Mouse (Mus musculus) midbrain, embryonic 14.5 days (tissue): ENCODE results near the gene Polr3gl. TPM values are rescaled to one million over a fixed set of nuclear protein-coding genes. Genes with fewer than 3 reads are reported as not detected.
A peak's percentile ranks its signal among the peaks of the same experiment; 100 is the strongest.

ENCODE experiments used
- ATAC-seq: fragments of 200-750 bp; cut with Nextera tagmentation; 2 replicates; pipeline ENCODE4 v1.8.0; 2017; ENCODE audit warnings: moderate number of reproducible peaks, moderate library complexity; ENCODE audit not compliant: low FRiP score, low TSS enrichment
- DNase-seq: peaks from one replicate; pipeline ENCODE4 v3.0.0-alpha.2; 2015
- H3K27ac ChIP-seq: fragments of 300-500 bp; sonication (generic); replicated peaks from 2 replicates; pipeline ENCODE4 v1.5.1; 2014; ENCODE audit warnings: mild to moderate bottlenecking, low read depth, low read length, moderate library complexity
- H3K27me3 ChIP-seq: fragments of 300-500 bp; sonication (generic); 2 replicates; pipeline ENCODE4 v1.6.1; 2014; ENCODE audit warnings: low read length, control low read depth, mixed read lengths; ENCODE audit not compliant: control insufficient read depth, insufficient read depth
- H3K36me3 ChIP-seq: fragments of 300-500 bp; sonication (generic); 2 replicates; pipeline ENCODE4 v1.6.1; 2014; ENCODE audit warnings: low read length, control low read depth; ENCODE audit not compliant: control insufficient read depth, insufficient read depth
- H3K4me1 ChIP-seq: fragments of 300-500 bp; sonication (generic); 2 replicates; pipeline ENCODE4 v1.6.1; 2014; ENCODE audit warnings: mild to moderate bottlenecking, antibody characterized with exemption, low read length, control low read depth; ENCODE audit not compliant: control insufficient read depth, insufficient read depth
- H3K4me2 ChIP-seq: fragments of 300-500 bp; sonication (generic); 2 replicates; pipeline ENCODE4 v1.6.1; 2014; ENCODE audit warnings: mild to moderate bottlenecking, low read length, moderate library complexity
- H3K4me3 ChIP-seq: fragments of 300-500 bp; sonication (generic); replicated peaks from 2 replicates; pipeline ENCODE4 v1.5.1; 2014; ENCODE audit warnings: low read depth, low read length
- H3K9ac ChIP-seq: fragments of 300-500 bp; sonication (generic); replicated peaks from 2 replicates; pipeline ENCODE4 v1.6.1; 2014; ENCODE audit warnings: mild to moderate bottlenecking, low read length, moderate library complexity
- H3K9me3 ChIP-seq: fragments of 300-500 bp; sonication (generic); 2 replicates; pipeline ENCODE4 v1.6.1; 2016; ENCODE audit warnings: low read length, control low read depth, mixed read lengths; ENCODE audit not compliant: control insufficient read depth
- WGBS: fragments of 180-500 bp; shearing (Covaris S2); extraction: QIAGEN DNeasy Blood & Tissue Kit; methylation state at CpG from one replicate; pipeline ENCODE4 v1.1.7; 2014; 5-methylcytosine and 5-hydroxymethylcytosine counted together
- polyA plus RNA-seq: library from polyadenylated mRNA; unstranded; fragments of >200 nt; fragmentation: Nextera tagmentation; extraction: Ambion mirVana; gene quantifications from 2 replicates; pipeline ENCODE4 v1.2.1, GENCODE M21; 2014

The Polr3gl gene
- polyA plus RNA-seq, 1 experiment from 2014 or later = 17.1 TPM

DNA sequence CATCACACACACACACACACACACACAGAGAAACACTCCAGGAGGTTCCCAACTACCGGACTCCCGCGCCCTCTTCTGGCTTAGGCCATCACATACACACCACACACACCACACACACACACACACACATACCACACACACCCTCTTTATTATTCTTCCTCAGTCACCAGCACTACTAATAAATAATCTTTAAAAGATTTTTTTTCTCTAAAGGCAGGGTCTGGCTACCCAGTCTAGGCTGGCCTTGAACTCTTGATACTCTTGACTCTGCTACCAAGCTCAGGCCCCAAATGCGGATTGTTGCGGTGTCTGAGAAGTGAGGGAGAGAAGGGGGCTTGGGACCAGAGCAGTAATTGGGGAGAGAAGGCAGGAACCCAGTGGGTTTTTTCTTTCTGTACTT is 870 bp upstream of the Polr3gl start:
- 84% methylated on average over 5 of the region's 5 CpGs for WGBS

DNA sequence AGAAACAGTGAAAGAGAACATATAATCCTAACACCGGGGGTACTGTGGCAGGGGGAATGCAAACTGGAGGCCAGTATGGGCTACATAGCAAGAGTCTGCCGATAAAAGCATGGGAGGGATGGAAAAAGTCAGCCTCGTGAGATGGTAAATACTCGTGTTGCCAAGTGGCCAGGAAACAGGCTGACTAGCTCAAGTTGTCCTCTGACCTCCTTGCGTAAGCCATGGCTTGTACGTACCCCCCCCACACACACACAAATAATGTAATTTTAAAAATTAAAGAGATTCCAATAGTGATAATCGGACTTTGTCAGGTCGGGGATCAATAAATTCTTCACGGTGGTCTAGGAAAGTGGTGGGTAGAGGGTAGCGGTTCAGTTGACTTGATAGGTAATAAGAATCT is 607 bp downstream of the Polr3gl start:
- Histone ChIP-seq H3K4me2 (peak overlapping the region; percentile 67), H3K27ac (peak overlapping the region; percentile 82), H3K27me3 (no peaks in the 10 kb centered on the region), H3K4me3 (peak overlapping the region; percentile 62), H3K9me3 (no peaks in the 10 kb centered on the region), H3K9ac (peak overlapping the region; percentile 67), H3K4me1 (peaks cover 33% of the 10 kb centered on the region), H3K36me3 (no peaks in the 10 kb centered on the region)
- WGBS = 2% methylated on average over 10 of the region's 10 CpGs
- peak; percentile 54 for DNase-seq
- ATAC-seq = no peak

More for the DNA sequence above, 870 bp upstream of the Polr3gl start:
- H3K36me3 ChIP-seq = no peaks in the 10 kb centered on the region
- H3K9ac ChIP-seq = no peak overlapping the region
- H3K4me1 ChIP-seq = peaks cover 40% of the 10 kb centered on the region
- no peak overlapping the region for H3K4me3 ChIP-seq
- H3K27me3 ChIP-seq = no peaks in the 10 kb centered on the region
- no peaks in the 10 kb centered on the region for H3K9me3 ChIP-seq
- no peak overlapping the region for H3K27ac ChIP-seq
- H3K4me2 ChIP-seq = no peak overlapping the region
- no peak for ATAC-seq
- DNase-seq = no peak

DNA sequence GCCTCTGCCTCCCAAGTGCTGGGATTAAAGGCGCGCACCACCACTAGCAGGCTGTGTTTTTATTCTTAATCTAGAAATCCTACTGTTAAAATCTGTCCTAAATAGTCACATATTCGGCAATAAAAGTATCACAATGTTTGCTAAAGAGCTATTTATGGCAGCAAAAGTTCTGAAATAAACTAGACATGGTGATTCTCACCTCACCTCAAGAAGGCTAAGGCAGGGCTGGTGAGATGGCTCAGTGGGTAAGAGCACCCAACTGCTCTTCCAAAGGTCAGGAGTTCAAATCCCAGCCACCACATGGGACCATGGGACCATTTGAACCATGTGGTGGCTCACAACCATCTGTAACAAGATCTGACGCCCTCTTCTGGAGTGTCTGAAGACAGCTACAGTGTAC is 3.3 kb downstream of the Polr3gl start:
- Histone ChIP-seq H3K27me3 (no peaks in the 10 kb centered on the region), H3K9me3 (no peaks in the 10 kb centered on the region), H3K4me2 (no peak overlapping the region), H3K4me1 (peaks cover 8% of the 10 kb centered on the region; the same call in 1 of the 2 replicates), H3K36me3 (no peaks in the 10 kb centered on the region), H3K4me3 (no peak overlapping the region), H3K9ac (no peak overlapping the region), H3K27ac (no peak overlapping the region)
- DNase-seq (no peak), ATAC-seq (no peak)
- WGBS = 81% methylated on average over 4 of the region's 4 CpGs

DNA sequence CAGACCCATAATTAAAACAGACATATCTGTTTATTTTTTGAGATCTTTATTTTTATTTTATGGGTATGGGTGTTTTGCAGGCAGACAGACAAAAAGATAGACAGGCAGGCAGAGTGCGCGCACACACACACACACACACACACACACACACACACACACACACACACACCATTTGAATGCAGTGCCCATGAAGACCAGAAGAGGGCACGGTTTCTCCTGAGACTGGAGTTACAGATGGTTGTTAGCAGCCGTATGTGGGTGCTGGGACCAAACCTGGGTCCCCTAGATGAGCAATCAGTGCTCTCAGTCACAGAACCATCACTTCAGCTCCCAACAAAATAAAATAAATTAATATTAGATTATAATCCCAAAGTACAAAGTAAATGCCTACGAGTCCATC is 10.6 kb downstream of the Polr3gl start:
- WGBS = 96% methylated on average over 5 of the region's 5 CpGs
- Histone ChIP-seq H3K4me1 (no peaks in the 10 kb centered on the region), H3K9ac (no peak overlapping the region), H3K4me2 (no peak overlapping the region), H3K36me3 (no peaks in the 10 kb centered on the region), H3K4me3 (no peak overlapping the region), H3K27ac (no peak overlapping the region), H3K27me3 (no peaks in the 10 kb centered on the region), H3K9me3 (no peaks in the 10 kb centered on the region)
- ATAC-seq (no peak), DNase-seq (no peak)

DNA sequence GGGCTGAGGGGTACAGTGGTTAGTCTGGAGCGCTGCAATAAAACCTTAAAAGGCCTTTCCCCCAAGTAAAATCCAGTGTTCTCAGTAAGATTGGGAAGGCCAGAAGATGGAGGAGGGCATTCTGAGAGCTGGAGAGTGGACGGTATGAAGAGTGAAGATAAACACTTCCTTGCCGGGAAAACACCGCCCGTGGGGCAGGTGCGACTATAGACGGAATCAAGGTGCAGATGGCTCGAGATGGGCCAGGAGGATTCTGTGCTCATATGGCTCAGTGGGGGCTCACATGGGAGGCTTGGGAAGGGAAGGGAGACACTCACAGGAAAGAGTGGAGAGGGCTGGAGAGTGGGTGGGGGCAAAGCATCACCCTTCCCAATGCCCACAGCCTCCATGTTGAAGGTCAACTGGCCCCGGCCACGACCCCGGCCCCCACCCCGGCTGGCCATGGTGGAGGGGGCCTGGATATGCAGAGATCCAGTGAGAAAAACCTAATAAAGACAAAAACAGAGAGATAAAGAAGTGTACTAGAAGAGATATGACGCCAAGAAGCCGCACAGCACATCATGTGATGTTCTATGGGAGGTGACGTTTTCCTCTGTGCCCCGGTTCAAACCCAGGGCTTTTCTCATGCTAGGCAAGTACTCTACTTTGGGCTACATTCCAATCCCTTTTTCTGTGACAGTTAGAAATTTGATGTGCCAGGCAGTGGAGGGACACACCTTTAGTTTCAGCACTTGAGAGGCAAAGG is 12.0 kb downstream of the Polr3gl start:
- H3K9me3 ChIP-seq = no peaks in the 10 kb centered on the region
- WGBS = 86% methylated on average over 16 of the region's 16 CpGs
- no peaks in the 10 kb centered on the region for H3K27me3 ChIP-seq

DNA sequence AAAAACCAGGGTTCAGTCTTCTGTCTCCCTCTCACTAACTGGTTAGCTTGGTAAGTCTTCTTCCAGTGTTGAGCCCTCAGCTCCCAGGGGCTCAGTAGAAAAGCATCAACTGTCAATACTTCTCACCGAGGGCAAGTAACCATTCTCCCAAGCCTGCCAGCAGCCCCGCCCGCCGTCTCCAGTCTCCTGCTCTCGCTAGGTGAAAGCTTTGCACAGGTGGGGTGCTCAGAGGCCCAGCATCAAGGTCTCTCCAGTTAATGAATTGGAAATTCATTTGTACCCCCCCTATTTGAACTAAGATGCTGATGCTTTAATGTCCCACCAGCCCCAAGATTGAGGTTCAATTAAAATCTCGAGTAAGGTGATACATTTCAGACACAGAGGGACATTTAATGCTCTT is 12.8 kb downstream of the Polr3gl start:
- Histone ChIP-seq H3K9ac (0 out of 2 replicates have a peak overlapping the region, but pooled peaks have one; percentile 7), H3K4me2 (no peak overlapping the region)
- 44% methylated on average over 6 of the region's 6 CpGs for WGBS

More for the DNA sequence above, 12.0 kb downstream of the Polr3gl start:
- DNase-seq (no peak), ATAC-seq (no peak)
- Histone ChIP-seq H3K36me3 (no peaks in the 10 kb centered on the region), H3K4me1 (peaks cover 6% of the 10 kb centered on the region; the same call in 1 of the 2 replicates), H3K27ac (no peak overlapping the region), H3K9ac (no peak overlapping the region), H3K4me2 (no peak overlapping the region), H3K4me3 (no peak overlapping the region)

DNA sequence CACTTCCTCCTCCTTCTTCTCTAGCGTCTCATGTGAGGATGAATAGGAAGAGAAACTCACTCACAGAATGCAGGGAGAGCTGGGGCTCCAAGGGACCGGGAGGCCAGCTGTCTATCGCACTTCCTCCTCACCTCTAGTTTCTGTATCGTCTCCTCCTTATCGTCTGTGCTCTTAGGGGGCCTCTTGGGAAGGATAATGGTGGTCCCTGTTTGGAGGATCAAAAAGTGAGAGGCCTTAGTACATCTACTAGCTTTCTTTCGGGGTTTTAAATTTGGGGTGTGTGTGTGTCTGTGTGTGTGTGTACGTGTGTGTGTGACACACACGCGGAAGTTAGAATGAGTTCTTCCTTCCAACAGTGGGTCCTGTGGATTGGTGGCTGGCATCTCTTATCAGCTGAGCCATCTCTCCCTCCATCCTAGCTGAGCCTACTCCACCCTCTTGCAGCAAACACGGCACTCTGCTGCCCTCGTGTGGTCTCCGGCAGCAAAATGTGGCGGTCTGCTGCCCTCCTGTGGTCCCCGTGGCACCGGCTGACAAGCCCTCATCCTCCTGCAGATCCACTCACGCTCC is 14.0 kb downstream of the Polr3gl start:
- H3K9me3 ChIP-seq = no peaks in the 10 kb centered on the region
- H3K9ac ChIP-seq = peak overlapping the region; percentile 34; the same call in 1 of the 2 replicates
- peak overlapping the region; percentile 52 for H3K4me2 ChIP-seq
- H3K36me3 ChIP-seq = no peaks in the 10 kb centered on the region
- H3K27me3 ChIP-seq = no peaks in the 10 kb centered on the region
- H3K4me3 ChIP-seq = peak overlapping the region; percentile 16
- ATAC-seq (peak; percentile 72), DNase-seq (peak; percentile 95)
- 13% methylated on average over 16 of the region's 16 CpGs for WGBS
- peaks cover 14% of the 10 kb centered on the region for H3K4me1 ChIP-seq
- no peak overlapping the region for H3K27ac ChIP-seq

More for the DNA sequence above, 12.8 kb downstream of the Polr3gl start:
- no peaks in the 10 kb centered on the region for H3K27me3 ChIP-seq
- no peak overlapping the region for H3K4me3 ChIP-seq
- no peaks in the 10 kb centered on the region for H3K9me3 ChIP-seq
- no peak overlapping the region for H3K27ac ChIP-seq
- H3K4me1 ChIP-seq = peaks cover 14% of the 10 kb centered on the region
- DNase-seq (no peak), ATAC-seq (no peak)
- no peaks in the 10 kb centered on the region for H3K36me3 ChIP-seq

DNA sequence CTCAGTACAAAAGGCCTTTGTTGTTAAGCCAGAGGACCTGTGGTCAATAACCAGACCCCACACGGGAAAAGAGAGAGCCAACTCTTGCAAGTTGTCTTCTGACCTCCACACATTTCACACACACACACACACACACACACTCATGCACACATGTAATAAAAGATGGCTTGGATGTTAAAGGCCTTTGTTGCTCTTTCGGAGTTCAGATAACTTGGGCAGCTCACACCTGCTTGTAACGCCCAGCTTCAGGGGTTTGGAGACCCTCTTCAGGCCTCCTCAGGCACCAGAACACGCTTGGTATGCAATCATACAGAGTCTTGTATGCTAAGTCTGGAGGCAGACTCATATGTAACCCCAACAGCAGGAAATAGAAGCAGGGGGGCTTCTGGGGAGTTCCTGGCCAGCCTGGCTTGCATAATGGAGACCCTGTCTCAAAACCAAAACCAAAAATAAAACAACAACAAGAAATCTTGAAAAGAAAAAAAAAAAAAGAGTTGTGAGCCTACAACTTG is 14.7 kb downstream of the Polr3gl start:
- no peak for ATAC-seq
- Histone ChIP-seq H3K9ac (no peak overlapping the region), H3K27ac (no peak overlapping the region), H3K9me3 (no peaks in the 10 kb centered on the region), H3K4me1 (peaks cover 14% of the 10 kb centered on the region), H3K4me3 (no peak overlapping the region), H3K27me3 (no peaks in the 10 kb centered on the region), H3K4me2 (no peak overlapping the region), H3K36me3 (no peaks in the 10 kb centered on the region)
- WGBS = 78% methylated on average over 4 of the region's 4 CpGs
- no peak for DNase-seq
